Mouse (Mus musculus): ENCODE measurements around the gene Gm14393. TPM values are rescaled to one million over a fixed set of nuclear protein-coding genes. Genes with fewer than 3 reads are reported as not detected.

The Gm14393 gene
- 2.4 TPM for polyA plus RNA-seq (2014; fragmentation: Illumina TruSeq; extraction: RNeasy Lipid Tissue Mini Kit (QIAGEN cat#74804); ENCODE audit: low read depth, low replicate concordance)

GRCm38 (mm10) chr2:175067681-175068261, at the start of gene Gm14393:
Gene Gm14393, minus strand, starts transcription at chr2:175067781.

Other genes starting within 250 kb of the Gm14393 start
- gene Gm14444, start 57.5 kb downstream of the Gm14393 start, polyA plus RNA-seq (2014; fragmentation: Illumina TruSeq; extraction: RNeasy Lipid Tissue Mini Kit (QIAGEN cat#74804); ENCODE audit: low read depth, low replicate concordance) = not detected
- gene Gm14399, start 74.2 kb upstream of the Gm14393 start, polyA plus RNA-seq (2014; fragmentation: Illumina TruSeq; extraction: RNeasy Lipid Tissue Mini Kit (QIAGEN cat#74804); ENCODE audit: low read depth, low replicate concordance) = 48.4 TPM
- 3.7 TPM for gene Gm14443, start 108.1 kb upstream of the Gm14393 start, polyA plus RNA-seq (2014; fragmentation: Illumina TruSeq; extraction: RNeasy Lipid Tissue Mini Kit (QIAGEN cat#74804); ENCODE audit: low read depth, low replicate concordance)
- gene Gm14391, start 139.1 kb upstream of the Gm14393 start, polyA plus RNA-seq (2014; fragmentation: Illumina TruSeq; extraction: RNeasy Lipid Tissue Mini Kit (QIAGEN cat#74804); ENCODE audit: low read depth, low replicate concordance) = 34.9 TPM
- 67.5 TPM for gene Gm14440, start 207.3 kb upstream of the Gm14393 start, polyA plus RNA-seq (2014; fragmentation: Illumina TruSeq; extraction: RNeasy Lipid Tissue Mini Kit (QIAGEN cat#74804); ENCODE audit: low read depth, low replicate concordance)